Mouse (Mus musculus) embryonic facial prominence, embryonic 15.5 days (tissue): ENCODE measurements at regions not wholly inside any gene's neighbourhood (a gene's known extent, or its start where the extent isn't known, plus 50 kb on each side); places are given as distances from the start of the nearest gene placed in this dataset.

Source experiments
- ATAC-seq: fragments of 200-750 bp; cut with Nextera tagmentation; 2 replicates; pipeline ENCODE4 v1.8.0; 2017; ENCODE audit warnings: low read depth, moderate TSS enrichment; ENCODE audit not compliant: insufficient number of reproducible peaks, low FRiP score, low TSS enrichment
- H3K27ac ChIP-seq: fragments of 300-500 bp; sonication (generic); replicated peaks from 2 replicates; pipeline ENCODE4 v1.5.1; 2015; ENCODE audit warnings: mild to moderate bottlenecking, inconsistent platforms
- H3K27me3 ChIP-seq: fragments of 300-500 bp; sonication (generic); 2 replicates; pipeline ENCODE4 v1.6.1; 2015; ENCODE audit warnings: inconsistent platforms
- H3K36me3 ChIP-seq: fragments of 300-500 bp; sonication (generic); 2 replicates; pipeline ENCODE4 v1.6.1; 2015; ENCODE audit warnings: mild to moderate bottlenecking, inconsistent platforms
- H3K4me1 ChIP-seq: fragments of 300-500 bp; sonication (generic); 2 replicates; pipeline ENCODE4 v1.6.1; 2015; ENCODE audit warnings: inconsistent platforms
- H3K4me2 ChIP-seq: fragments of 300-500 bp; sonication (generic); replicated peaks from 2 replicates; pipeline ENCODE4 v1.6.1; 2015; ENCODE audit warnings: mild to moderate bottlenecking, inconsistent platforms
- H3K4me3 ChIP-seq: fragments of 300-500 bp; sonication (generic); replicated peaks from 2 replicates; pipeline ENCODE4 v1.5.1; 2015; ENCODE audit warnings: mild to moderate bottlenecking, inconsistent platforms
- H3K9ac ChIP-seq: fragments of 300-500 bp; sonication (generic); 2 replicates; pipeline ENCODE4 v1.6.1; 2015; ENCODE audit warnings: inconsistent platforms
- H3K9me3 ChIP-seq: fragments of 300-500 bp; sonication (generic); replicated peaks from 2 replicates; pipeline ENCODE4 v1.6.1; 2016; ENCODE audit warnings: inconsistent platforms
- WGBS: fragments of 180-500 bp; shearing (Covaris S2); methylation state at CpG from one replicate; pipeline ENCODE4 v1.1.7; 2015; 5-methylcytosine and 5-hydroxymethylcytosine counted together

DNA sequence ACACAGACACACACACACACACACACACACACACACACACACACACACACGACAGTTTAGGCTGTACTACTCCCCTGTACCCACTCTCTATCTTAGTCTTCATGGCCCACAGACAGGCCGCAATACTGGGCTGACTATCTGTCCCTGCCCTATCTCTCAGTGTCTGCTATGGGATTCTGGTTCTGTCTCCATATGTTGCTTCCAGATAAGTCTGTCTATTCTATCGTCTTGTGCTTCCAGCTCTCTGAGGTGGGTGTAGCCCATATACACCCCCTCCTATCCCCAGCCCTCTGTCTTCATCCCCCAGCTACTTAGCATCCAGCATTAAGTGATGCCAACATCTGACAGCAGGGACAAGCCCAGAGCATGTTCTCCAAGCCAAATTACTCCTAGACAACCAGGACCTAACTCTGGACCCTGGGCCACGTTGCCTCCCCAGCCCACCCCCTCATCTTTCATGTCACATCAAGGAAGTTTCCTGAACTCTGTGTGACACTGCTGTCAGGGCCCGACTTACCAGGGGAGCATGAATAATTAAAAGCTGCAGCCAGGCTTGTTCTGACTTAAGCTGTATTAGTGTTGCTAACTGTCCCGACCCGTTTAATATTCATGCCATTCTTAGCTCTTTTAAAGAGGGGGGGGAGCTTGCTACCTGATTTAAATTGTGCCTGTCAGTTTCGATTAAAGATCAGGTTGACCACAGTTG lies 79.6 kb upstream of the Grik3 start:
- ATAC-seq: no peak
- no peaks in the 10 kb centered on the region for H3K36me3 ChIP-seq
- 34% methylated on average over 8 of the region's 8 CpGs for WGBS
- H3K4me1 ChIP-seq: 0 out of 2 replicates have a peak, but pooled peaks cover 7% of the 10 kb centered on the region
- H3K4me2 ChIP-seq: no peak overlapping the region
- H3K4me3 ChIP-seq: no peak overlapping the region
- H3K9me3 ChIP-seq: no peaks in the 10 kb centered on the region
- H3K27ac ChIP-seq: no peak overlapping the region
- no peaks in the 10 kb centered on the region for H3K27me3 ChIP-seq
- no peak overlapping the region for H3K9ac ChIP-seq

DNA sequence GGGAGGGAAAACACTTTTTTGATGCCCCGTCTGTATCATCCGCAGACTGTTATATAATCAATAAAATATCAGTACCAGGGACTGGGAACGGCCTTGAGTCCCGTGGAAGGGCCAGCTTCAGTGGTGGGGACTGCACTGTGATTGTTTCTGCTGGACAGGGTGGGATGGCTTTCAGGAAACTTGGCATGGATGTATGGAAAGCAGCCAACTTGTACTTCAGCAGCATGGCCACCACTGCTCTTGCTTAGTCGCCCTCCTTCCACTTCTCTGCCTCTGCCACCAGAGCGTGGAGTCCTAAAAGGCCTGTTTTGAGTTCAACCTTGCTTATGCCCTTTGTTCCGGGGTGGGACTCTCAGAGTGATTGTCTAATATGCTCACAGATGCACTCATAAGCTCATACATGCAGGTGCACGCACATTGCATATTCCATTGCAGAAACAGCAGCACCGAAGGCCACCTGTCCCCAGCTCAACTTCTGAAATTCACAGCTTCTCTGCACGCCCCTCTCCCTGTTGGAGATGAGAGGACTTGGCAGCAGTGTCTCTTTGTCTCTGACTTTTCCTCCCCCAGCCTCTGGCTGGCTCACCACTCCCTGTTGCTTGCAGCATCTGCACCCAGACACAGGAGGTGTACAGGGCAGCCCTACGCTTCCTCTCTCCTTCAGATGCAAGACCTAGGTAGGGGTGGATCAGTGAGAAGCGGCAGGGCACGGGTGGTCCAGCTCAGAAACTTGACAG lies 91.0 kb upstream of the Grik3 start:
- 79% methylated on average over 13 of the region's 13 CpGs for WGBS

DNA sequence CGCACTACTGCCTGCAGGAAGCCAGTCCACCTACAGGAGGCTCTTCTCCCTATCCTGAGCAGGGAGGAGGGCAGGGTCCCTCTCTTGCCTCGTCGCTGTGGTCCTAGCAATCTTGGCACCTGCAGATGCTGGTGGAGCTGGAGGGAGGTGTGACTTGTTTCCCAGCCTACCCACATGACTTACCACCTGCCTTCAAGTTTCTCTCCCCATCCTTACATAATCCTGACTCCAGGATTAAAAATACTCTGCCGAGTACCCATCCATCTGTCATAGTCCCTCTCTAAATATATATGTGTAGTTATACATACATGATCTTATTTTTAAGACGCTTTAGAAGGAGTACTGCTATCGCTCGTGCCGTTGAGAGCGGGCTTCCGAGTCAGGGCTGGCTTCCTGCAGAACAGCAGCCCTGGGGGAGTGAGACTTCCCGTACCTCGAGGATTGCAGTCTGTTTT lies 93.5 kb upstream of the Grik3 start:
- no peaks in the 10 kb centered on the region for H3K9me3 ChIP-seq
- ATAC-seq: no peak
- H3K36me3 ChIP-seq: no peaks in the 10 kb centered on the region
- H3K4me1 ChIP-seq: 0 out of 2 replicates have a peak, but pooled peaks cover 3% of the 10 kb centered on the region
- H3K4me3 ChIP-seq: no peak overlapping the region
- no peaks in the 10 kb centered on the region; the same call in 1 of the 2 replicates for H3K27me3 ChIP-seq
- no peak overlapping the region for H3K9ac ChIP-seq
- 55% methylated on average over 12 of the region's 12 CpGs for WGBS
- no peak overlapping the region for H3K4me2 ChIP-seq
- no peak overlapping the region for H3K27ac ChIP-seq

More for the DNA sequence above, 91.0 kb upstream of the Grik3 start:
- Histone ChIP-seq H3K9me3 (no peaks in the 10 kb centered on the region), H3K4me2 (no peak overlapping the region), H3K36me3 (no peaks in the 10 kb centered on the region), H3K27ac (no peak overlapping the region), H3K4me3 (no peak overlapping the region), H3K27me3 (peaks cover 2% of the 10 kb centered on the region; the same call in 1 of the 2 replicates), H3K9ac (no peak overlapping the region), H3K4me1 (0 out of 2 replicates have a peak, but pooled peaks cover 3% of the 10 kb centered on the region)
- ATAC-seq: no peak

DNA sequence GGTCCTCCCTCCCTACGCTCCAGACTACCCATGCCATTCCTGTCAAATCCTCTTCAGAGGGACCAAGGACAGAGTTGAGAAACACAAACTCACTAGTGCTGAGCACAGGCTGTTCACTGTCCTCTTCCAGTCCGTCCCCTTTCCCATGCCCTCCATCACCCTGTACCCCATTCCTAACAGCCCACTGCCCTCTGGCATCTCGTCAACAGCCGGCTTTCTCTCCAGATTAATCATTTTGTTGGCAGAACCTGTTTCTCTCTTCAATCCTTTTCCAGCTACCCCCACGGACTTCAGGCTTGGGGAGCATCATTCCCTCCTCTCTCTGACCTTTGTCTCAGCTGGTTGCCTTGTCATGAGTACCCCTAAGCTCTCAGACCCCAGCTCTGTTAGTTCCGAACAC lies 99.2 kb upstream of the Grik3 start:
- Histone ChIP-seq H3K36me3 (no peaks in the 10 kb centered on the region), H3K9ac (no peak overlapping the region), H3K4me3 (no peak overlapping the region), H3K4me2 (no peak overlapping the region), H3K27ac (no peak overlapping the region), H3K4me1 (no peaks in the 10 kb centered on the region), H3K27me3 (no peaks in the 10 kb centered on the region; the same call in 1 of the 2 replicates), H3K9me3 (no peaks in the 10 kb centered on the region)
- ATAC-seq: no peak
- 57% methylated on average over 6 of the region's 6 CpGs for WGBS

DNA sequence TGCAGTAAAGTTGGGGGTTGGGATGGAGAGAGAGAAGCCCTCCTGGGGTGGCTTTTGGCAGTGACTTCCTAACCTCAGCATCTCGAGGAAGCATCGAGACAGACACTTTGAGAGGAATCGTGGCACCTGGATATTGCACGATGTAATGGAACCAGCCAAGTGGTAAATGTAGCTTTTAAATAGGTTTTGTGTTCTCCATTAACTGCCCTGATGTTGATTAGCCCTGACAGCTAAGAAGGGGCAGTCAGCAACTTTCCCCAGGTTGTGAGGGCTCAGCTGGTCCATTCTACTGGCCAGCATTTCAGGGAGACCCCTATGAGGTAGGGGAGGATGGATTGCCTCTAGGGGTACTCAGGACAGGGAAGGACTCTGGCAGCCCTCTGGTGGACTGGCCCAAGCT lies 104.7 kb upstream of the Grik3 start:
- Histone ChIP-seq H3K27me3 (no peaks in the 10 kb centered on the region), H3K4me1 (no peaks in the 10 kb centered on the region), H3K4me2 (no peak overlapping the region), H3K27ac (no peak overlapping the region), H3K9ac (no peak overlapping the region), H3K9me3 (no peaks in the 10 kb centered on the region), H3K36me3 (no peaks in the 10 kb centered on the region), H3K4me3 (no peak overlapping the region)
- 57% methylated on average over 4 of the region's 4 CpGs for WGBS
- no peak for ATAC-seq

DNA sequence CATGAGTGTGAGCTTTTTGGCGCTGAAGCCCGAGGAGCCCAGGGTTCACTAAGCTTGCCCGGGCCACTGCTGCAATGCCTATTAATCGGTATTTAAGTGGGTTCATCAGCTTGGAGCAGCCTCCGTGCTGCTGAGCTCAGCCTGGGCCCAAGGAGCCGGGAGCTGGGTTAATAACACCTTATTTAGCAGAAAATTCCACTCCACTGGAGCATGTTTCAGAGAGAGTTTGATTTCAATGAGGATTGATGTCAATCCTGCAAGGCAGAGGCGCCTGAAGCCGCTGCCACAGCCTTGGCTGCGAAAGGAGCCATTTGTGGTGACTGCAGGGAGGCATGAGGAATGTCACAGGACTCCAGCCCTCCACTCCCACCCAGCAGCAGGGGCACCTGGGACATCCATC lies 126.5 kb upstream of the Grik3 start:
- Histone ChIP-seq H3K9ac (no peak overlapping the region), H3K4me3 (no peak overlapping the region), H3K27ac (no peak overlapping the region), H3K36me3 (no peaks in the 10 kb centered on the region), H3K4me2 (no peak overlapping the region), H3K4me1 (no peaks in the 10 kb centered on the region), H3K27me3 (no peaks in the 10 kb centered on the region), H3K9me3 (no peaks in the 10 kb centered on the region)
- ATAC-seq: no peak; the same call in 1 of the 2 replicates
- WGBS: 60% methylated on average over 9 of the region's 9 CpGs

DNA sequence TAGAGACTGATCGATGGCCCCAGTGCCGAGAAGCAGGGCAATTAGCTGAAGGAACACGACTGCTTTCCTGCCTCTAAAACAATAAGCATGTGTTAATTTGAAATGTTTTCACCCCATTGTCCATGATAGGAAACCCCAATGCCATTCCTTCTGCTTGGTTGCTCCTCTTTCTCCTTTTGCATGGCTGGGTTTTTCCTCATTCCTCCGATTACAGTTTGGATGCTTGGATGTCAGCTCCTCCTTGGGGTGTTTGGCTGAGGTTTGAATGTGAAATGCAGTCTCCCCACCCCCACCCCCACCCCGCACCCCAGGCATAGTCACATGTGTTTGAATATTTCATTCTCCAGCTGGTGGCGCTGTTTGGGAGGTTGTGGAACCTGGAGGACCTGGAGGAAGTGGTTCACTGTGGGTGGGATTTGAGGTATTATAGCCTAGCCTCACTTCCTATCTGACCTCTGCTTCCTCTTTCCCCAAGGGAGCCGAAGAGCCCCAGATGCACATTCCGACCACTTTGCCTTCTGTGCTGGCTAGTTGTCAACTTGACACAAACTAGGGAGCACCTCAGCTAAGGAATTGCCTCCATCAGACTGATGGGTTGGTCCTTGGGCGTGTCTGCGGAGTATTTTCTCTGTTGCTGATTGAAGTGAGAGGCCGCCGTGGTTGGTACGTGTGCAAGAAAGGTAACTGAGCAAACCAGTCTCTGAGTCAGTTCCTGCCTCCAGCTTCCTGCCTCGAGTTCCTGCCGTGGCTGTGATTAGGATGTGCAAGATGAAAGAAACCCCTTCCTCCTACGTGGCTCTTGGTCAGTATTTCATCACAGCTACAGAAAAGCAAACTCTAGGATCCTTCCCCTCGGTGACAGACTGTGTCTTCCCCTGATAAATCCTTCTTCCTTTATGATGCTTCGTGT lies 128.6 kb upstream of the Grik3 start:
- H3K36me3 ChIP-seq: no peaks in the 10 kb centered on the region
- 67% methylated on average over 18 of the region's 18 CpGs for WGBS
- H3K9ac ChIP-seq: no peak overlapping the region
- H3K27ac ChIP-seq: no peak overlapping the region
- H3K4me2 ChIP-seq: no peak overlapping the region
- no peaks in the 10 kb centered on the region for H3K27me3 ChIP-seq
- H3K4me3 ChIP-seq: no peak overlapping the region
- no peaks in the 10 kb centered on the region for H3K4me1 ChIP-seq
- ATAC-seq: no peak
- no peaks in the 10 kb centered on the region for H3K9me3 ChIP-seq

DNA sequence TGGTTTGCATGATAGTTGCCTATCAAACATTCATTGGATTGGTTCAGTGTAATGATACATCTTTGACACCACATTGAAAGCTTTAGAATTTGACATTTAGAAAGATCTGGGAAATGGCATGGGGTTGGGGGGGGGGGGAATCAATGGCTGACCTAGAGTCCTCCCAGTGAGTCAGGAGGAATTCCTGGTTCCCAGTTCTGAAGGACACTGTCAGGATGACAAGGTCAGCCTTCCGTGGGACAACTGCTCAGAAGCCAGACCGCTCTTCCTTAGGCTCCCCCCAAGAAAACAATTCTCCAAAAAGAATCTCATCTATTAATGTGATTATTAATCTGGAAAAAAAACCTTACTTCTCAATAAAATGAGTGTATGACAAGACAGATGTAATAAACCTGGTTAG lies 132.1 kb upstream of the Grik3 start:
- WGBS: 86% methylated on average over 2 of the region's 2 CpGs
- no peak overlapping the region for H3K27ac ChIP-seq
- no peaks in the 10 kb centered on the region for H3K9me3 ChIP-seq
- H3K4me2 ChIP-seq: no peak overlapping the region
- no peaks in the 10 kb centered on the region for H3K4me1 ChIP-seq
- no peak for ATAC-seq
- H3K4me3 ChIP-seq: no peak overlapping the region
- no peak overlapping the region for H3K9ac ChIP-seq
- H3K27me3 ChIP-seq: no peaks in the 10 kb centered on the region
- no peaks in the 10 kb centered on the region for H3K36me3 ChIP-seq

DNA sequence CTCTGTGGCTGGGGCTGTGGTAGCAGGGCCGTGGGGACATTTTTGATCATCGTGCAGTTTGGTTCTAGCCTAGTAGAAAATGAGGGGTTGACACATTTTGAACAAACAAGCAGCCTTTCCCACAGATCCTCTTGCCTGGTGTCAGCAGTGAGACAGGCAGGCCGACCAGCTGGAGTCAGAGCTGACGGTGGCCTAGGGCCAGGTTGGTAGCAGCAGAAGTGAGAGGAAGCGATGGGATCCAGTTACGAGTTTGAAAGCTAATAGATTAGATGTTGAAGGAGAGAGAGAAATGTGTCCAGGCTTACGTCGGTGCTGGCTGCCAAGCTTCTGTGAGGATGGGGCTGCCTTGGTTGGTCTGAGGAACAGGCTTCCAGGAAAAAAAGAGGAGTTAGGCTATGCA lies 134.1 kb upstream of the Grik3 start:
- WGBS: 20% methylated on average over 8 of the region's 8 CpGs
- H3K9me3 ChIP-seq: no peaks in the 10 kb centered on the region
- H3K36me3 ChIP-seq: no peaks in the 10 kb centered on the region
- no peak overlapping the region for H3K4me3 ChIP-seq
- H3K9ac ChIP-seq: no peak overlapping the region
- H3K27ac ChIP-seq: no peak overlapping the region
- ATAC-seq: no peak
- H3K27me3 ChIP-seq: no peaks in the 10 kb centered on the region
- no peak overlapping the region for H3K4me2 ChIP-seq
- H3K4me1 ChIP-seq: no peaks in the 10 kb centered on the region

DNA sequence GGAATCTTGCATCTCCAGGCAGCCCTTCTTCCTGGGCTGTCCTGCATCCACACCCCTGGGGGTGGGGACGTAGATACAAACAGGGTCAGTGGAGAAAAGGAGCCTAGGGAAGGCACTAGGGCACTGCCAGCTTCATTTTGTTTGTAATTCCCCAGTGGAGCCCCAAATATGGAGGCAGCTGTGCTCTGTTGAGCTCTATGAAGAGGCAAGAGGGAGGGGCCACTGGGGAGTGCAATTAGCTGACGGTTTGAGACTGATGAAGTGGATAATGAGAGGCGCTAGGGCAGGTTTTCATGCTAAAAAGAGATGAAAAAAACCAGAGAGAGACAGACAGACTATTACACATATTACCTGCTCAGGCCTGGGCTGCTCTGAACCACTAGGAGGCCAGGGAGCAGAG lies 135.8 kb upstream of the Grik3 start:
- ATAC-seq: no peak
- no peaks in the 10 kb centered on the region for H3K27me3 ChIP-seq
- no peaks in the 10 kb centered on the region for H3K36me3 ChIP-seq
- no peak overlapping the region for H3K9ac ChIP-seq
- H3K27ac ChIP-seq: no peak overlapping the region
- no peaks in the 10 kb centered on the region for H3K9me3 ChIP-seq
- H3K4me3 ChIP-seq: no peak overlapping the region
- no peak overlapping the region for H3K4me2 ChIP-seq
- WGBS: 48% methylated on average over 3 of the region's 3 CpGs
- no peaks in the 10 kb centered on the region for H3K4me1 ChIP-seq

DNA sequence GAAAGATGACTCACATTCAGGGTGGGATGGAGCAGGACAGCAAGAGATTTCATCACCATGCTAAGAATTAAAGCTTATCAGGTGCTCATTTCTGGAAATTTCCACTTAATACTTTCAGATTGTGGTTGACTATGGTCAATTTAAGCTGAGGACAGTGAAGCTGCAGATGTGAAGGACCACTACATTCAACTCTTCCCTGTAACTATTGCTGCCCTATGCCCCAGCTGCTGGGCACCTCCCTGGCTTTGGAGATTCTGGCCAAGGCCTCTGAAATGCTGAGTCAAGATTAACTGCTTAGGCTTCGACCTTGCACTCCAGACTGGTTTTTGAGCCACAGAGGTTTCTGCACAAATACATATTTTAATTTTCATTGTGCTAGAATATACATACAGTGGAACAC lies 140.4 kb upstream of the Grik3 start:
- no peaks in the 10 kb centered on the region for H3K9me3 ChIP-seq
- no peak overlapping the region for H3K4me2 ChIP-seq
- no peak overlapping the region for H3K9ac ChIP-seq
- no peak overlapping the region for H3K27ac ChIP-seq
- WGBS: 58% methylated on average over 1 of the region's 1 CpGs
- H3K4me1 ChIP-seq: no peaks in the 10 kb centered on the region
- H3K36me3 ChIP-seq: no peaks in the 10 kb centered on the region
- no peak for ATAC-seq
- no peaks in the 10 kb centered on the region for H3K27me3 ChIP-seq
- H3K4me3 ChIP-seq: no peak overlapping the region
